In genomic region chr3:71909242-71909641, GRCm38 (mm10) we compare ENCODE assay signal across 20 mouse cellular contexts.
DNase-seq lines count a peak whose midpoint lies in the region; ATAC-seq and TF ChIP-seq lines count a peak whose summit lies in the region.
"Had no signal": no experiment of that assay in that cellular context is flagged by ENCODE, and none has a peak within 500 bp of the region (broad histone marks: within the 10 kb centered on the region; RNA-seq: fewer than 3 reads in every experiment).

No protein-coding gene starts in this region.

- H3K27ac ChIP-seq in kidney, postnatal 0 days, result no peak overlapping the region
- H3K27ac ChIP-seq: embryonic facial prominence, embryonic 13.5 days; forebrain, embryonic 13.5 days; gastrocnemius, adult 2 months; heart, embryonic 13.5 days; hindbrain, embryonic 14.5 days had no signal

- WGBS in kidney, postnatal 0 days, result 48% methylated on average over 4 of the region's 4 CpGs

- H3K27me3 ChIP-seq in kidney, postnatal 0 days (ENCODE audit: insufficient read depth, low read length), result no peaks in the 10 kb centered on the region
- H3K27me3 ChIP-seq: embryonic facial prominence, embryonic 13.5 days; forebrain, embryonic 13.5 days; heart, embryonic 13.5 days had no signal

- no peaks in the 10 kb centered on the region for H3K9me3 ChIP-seq in kidney, postnatal 0 days (replicated peaks; ENCODE audit: low read length)
- H3K9me3 ChIP-seq: embryonic facial prominence, embryonic 13.5 days; forebrain, embryonic 13.5 days; heart, embryonic 13.5 days had no signal

- H3K4me3 ChIP-seq in kidney, postnatal 0 days (replicated peaks; ENCODE audit: low read depth, low read length), result no peak overlapping the region
- H3K4me3 ChIP-seq: embryonic facial prominence, embryonic 13.5 days; forebrain, embryonic 13.5 days; gastrocnemius, adult 2 months; heart, embryonic 13.5 days had no signal

- no peak overlapping the region for H3K9ac ChIP-seq in kidney, postnatal 0 days (ENCODE audit: low read depth, low read length)
- H3K9ac ChIP-seq: embryonic facial prominence, embryonic 13.5 days; forebrain, embryonic 13.5 days; forebrain, postnatal 0 days; heart, embryonic 13.5 days; hindbrain, embryonic 14.5 days had no signal

- no peak for ATAC-seq in kidney, postnatal 0 days (replicated peaks; ENCODE audit: low FRiP score, low read depth)
- ATAC-seq: forebrain, embryonic 13.5 days; forebrain, postnatal 0 days; intestine, embryonic 16.5 days had no signal

- peak; percentile 4 for DNase-seq in kidney, postnatal 0 days (ENCODE audit: low spot score)
- DNase-seq in kidney, adult 18-20 months, result no peak
- peak; percentile 70 for DNase-seq in Muller cell, postnatal 12 days (ENCODE audit: inconsistent ontology term)
- peak; percentile 63 for DNase-seq in embryo, embryonic 10.5 days (ENCODE audit: low spot score)
- no peak for DNase-seq in cerebellum, postnatal 4 days (ENCODE audit: low spot score in 2 of 2)
- no peak for DNase-seq in frontal cortex, postnatal 14 days (ENCODE audit: low spot score in 2 of 2)
- DNase-seq: adrenal gland, postnatal 10 days; cerebellum, adult 11-12 months; cerebellum, adult 9-10 months; cerebellum, postnatal 25 days; forebrain, postnatal 0 days; gastrocnemius, adult 2 months; gastrocnemius, postnatal 36 days; heart, adult 11 months; heart, postnatal 36 days had no signal

- no peaks in the 10 kb centered on the region for H3K36me3 ChIP-seq in kidney, postnatal 0 days (ENCODE audit: insufficient read depth, low read length)
- H3K36me3 ChIP-seq: embryonic facial prominence, embryonic 13.5 days; heart, embryonic 13.5 days had no signal

- no peak overlapping the region for H3K4me2 ChIP-seq in kidney, postnatal 0 days (ENCODE audit: low read length)
- H3K4me2 ChIP-seq: embryonic facial prominence, embryonic 13.5 days; forebrain, embryonic 13.5 days; heart, embryonic 13.5 days; hindbrain, embryonic 14.5 days had no signal

- no peak for TF ChIP-seq CTCF in kidney, postnatal 0 days (IDR thresholded peaks at IDR 0.05; ENCODE audit: low read depth)

- no peaks in the 10 kb centered on the region for H3K4me1 ChIP-seq in kidney, postnatal 0 days (replicated peaks; ENCODE audit: insufficient read depth, low read length)
- H3K4me1 ChIP-seq: embryonic facial prominence, embryonic 13.5 days; forebrain, embryonic 13.5 days; heart, embryonic 13.5 days had no signal

Comparison
In these comparisons a context has a peak if more than half of its experiments do, and no peak if none do; other contexts are left out.
1. DNase-seq: peak in kidney, postnatal 0 days (single experiment), Muller cell, postnatal 12 days (single experiment) and embryo, embryonic 10.5 days (single experiment); none in kidney, adult 18-20 months (single experiment), cerebellum, postnatal 4 days (0 of 2) and frontal cortex, postnatal 14 days (0 of 2).